Mouse (Mus musculus) thymus, postnatal 25 days (tissue): ENCODE results near the gene Cpm.
"Not testable (repeated sequence)": the region's sequence is repeated elsewhere in the genome, so short reads cannot be mapped to it uniquely, and the experiment has no call there.

Experiments used
- DNase-seq: peaks from one replicate; pipeline ENCODE4 v3.0.0; 2022

The Cpm gene

GRCm38 (mm10) chr10:117691389-117691968 is 62.2 kb downstream of the Cpm start:
- no peak for DNase-seq

- no peak for DNase-seq
These were observed 62.9 kb downstream of the Cpm start for GRCm38 (mm10) chr10:117692173-117692572.

- DNase-seq = no peak
These were observed 63.7 kb downstream of the Cpm start for GRCm38 (mm10) chr10:117692953-117693352.

- DNase-seq = no peak
These were observed 65.1 kb downstream of the Cpm start for GRCm38 (mm10) chr10:117694255-117694953.

- DNase-seq = no peak
These were observed 65.7 kb downstream of the Cpm start for GRCm38 (mm10) chr10:117695027-117695426.

GRCm38 (mm10) chr10:117695605-117696004 is 66.3 kb downstream of the Cpm start:
- DNase-seq = no peak

GRCm38 (mm10) chr10:117696021-117696826 is 66.9 kb downstream of the Cpm start:
- DNase-seq = no peak

- no peak for DNase-seq
These were observed 67.7 kb downstream of the Cpm start for GRCm38 (mm10) chr10:117696827-117697560.

- DNase-seq = no peak
These were observed 68.3 kb downstream of the Cpm start for GRCm38 (mm10) chr10:117697561-117698115.

- no peak for DNase-seq
These were observed 69.2 kb downstream of the Cpm start for GRCm38 (mm10) chr10:117698313-117699138.

- no peak for DNase-seq
These were observed 70.6 kb downstream of the Cpm start for GRCm38 (mm10) chr10:117699914-117700313.

- DNase-seq = no peak
These were observed 71.2 kb downstream of the Cpm start for GRCm38 (mm10) chr10:117700450-117700849.

GRCm38 (mm10) chr10:117701034-117701829 is 71.9 kb downstream of the Cpm start:
- DNase-seq = no peak

GRCm38 (mm10) chr10:117702024-117702833 is 72.9 kb downstream of the Cpm start:
- no peak for DNase-seq

- no peak for DNase-seq
These were observed 74.2 kb downstream of the Cpm start for GRCm38 (mm10) chr10:117703506-117703905.

GRCm38 (mm10) chr10:117704314-117704963 is 75.1 kb downstream of the Cpm start:
- not testable (repeated sequence) for DNase-seq

- no peak for DNase-seq
These were observed 75.7 kb downstream of the Cpm start for GRCm38 (mm10) chr10:117704964-117705335.

- DNase-seq = no peak
These were observed 76.5 kb downstream of the Cpm start for GRCm38 (mm10) chr10:117705806-117706205.

- DNase-seq = no peak
These were observed 77.1 kb downstream of the Cpm start for GRCm38 (mm10) chr10:117706440-117706839.
